Mouse (Mus musculus) mesoderm, embryonic 11.5 days (tissue): ENCODE data around the gene Arrdc4.

ENCODE experiments used
- DNase-seq: peaks from one replicate; pipeline ENCODE4 v3.0.0-alpha.2; 2012; ENCODE audit warnings: low read depth, low spot score

Gene Arrdc4

DNA sequence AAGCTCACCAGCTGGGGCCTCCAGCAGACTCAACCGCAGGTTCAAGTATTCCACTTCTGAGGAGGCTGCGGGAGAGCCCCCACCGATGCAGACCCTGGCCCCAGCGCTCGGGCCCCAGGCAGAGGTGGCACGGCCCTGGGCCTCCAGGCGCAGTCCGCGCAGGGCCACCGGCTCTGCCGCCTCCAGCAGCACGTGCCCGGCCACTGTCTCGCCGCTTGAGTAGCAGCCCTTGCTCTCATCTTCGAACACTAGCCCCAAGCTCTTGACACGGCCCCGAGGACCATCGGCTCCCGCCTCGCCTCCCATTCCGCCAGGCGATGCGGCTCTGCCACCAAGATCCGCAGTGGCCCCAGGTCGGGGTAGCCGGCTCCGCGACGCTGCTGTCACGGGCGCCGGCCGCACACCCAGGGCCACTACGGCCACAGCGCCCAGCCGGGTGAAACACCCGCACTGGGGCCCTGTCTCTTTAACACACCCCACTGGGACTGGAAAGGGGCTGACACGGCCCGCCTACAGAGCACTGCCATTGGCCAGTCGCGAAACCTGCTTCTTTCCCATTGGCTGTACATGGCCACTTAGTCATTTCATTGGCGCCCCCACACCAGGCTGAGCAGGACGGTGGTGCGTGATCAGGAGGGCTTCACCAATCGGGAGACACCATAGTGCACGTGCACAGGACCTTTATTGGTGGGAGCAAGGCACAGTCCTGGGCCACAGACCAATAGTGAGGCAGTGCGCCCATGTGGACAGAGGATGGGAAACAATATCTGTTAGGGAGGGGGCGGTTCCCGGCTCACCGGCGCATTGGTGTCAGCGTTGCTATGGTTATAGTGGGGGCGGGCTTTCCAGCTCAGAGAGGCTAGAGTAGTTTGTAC, at the start of gene Arrdc4:
Gene Arrdc4, minus strand, starts transcription at position 481 of the 875 bp plus-strand sequence.
- peak; percentile 99 for DNase-seq

DNA sequence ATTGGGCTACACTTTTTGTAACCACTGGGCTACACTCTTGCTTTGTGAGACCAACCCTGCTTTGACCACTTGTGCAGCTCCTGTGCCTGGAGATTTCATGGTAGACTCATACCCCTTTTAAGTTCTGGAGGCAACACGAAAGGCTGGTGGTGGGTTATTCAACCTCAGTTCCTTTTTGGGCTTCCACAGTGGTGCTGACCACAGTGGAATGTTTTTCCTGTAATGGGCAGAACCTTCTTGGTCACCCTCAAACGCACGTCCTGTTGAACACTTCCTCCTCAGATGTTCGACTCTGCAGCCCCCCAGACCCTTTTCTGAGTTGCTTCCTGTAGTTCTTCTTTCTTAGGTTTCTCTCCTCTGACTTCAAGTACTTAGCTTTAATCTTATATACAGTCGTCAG, 46.5 kb upstream of the Arrdc4 start:
- DNase-seq: no peak

DNA sequence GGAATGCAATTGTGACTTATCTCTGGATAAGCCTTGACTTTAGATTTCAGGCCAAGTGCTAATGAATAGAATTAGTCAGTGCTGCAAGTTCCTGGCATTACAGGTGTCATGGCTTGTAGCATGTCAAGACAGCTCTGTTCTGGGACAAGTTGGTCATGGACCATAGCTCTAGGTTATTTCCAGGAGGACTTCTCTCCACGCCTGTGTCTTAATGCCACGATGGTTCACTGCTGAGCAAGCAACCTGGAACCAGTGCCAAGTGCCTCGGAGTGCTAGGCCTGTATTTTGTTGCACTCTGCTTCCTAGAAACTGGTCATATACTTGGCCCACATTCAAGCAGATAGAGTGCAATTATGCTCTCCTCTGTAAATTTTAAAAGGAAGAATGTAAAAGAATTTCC, 39.7 kb upstream of the Arrdc4 start:
- no peak for DNase-seq

DNA sequence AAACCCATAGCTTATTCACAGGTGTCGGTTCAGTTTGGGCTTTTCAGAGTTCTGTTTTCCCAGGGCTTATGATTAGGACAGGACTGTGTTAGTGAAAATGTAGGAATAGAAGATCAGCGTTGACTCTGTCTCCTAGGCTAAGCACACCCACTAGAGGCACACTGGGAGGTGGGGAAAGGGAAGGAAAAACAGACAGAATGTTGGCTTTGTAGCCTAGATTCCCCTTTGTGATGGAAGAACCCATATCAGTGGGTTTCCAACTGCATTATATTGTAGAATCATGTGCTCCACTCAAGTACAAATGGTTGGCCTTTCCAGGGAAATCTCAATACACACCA, 22.7 kb upstream of the Arrdc4 start:
- no peak for DNase-seq

DNA sequence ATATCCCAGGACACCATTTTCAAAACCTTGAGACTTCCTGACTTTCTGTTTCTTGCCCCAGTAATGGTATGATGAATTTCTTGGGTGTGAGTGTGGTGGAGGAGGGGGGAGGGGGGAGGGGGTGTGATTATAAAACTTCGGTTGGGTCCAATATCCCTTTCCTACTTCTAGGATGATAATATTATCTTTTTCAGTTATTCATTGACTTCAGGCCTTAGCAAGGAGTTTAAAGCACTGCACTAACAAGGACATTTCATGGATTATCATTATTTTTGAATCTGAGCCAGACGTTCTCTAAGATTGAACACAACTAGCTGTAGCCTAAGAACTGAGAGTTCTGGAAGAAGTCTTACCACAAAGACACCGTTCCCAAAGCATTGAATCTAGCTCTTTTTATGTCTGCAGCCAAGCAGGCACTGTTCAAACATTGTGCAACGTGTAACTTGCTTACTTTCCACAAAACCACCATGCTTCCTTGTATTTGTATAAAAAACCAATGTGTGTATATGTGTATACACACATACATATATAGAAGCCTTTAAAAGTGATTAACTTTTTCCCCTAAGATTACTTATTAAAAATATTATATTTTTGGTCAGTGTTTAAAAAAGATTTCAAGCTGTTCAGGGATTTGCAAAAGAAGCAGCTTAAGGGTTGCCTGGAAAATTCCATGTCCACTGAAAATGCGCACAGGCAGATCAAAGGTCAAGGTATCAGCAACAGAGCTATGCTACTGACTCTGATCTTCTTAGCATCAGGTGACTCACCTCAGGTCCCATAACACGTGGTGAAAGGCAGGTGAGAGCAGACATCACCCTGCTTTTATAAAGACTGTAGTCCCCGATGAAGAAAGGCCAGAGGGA, 22.1 kb upstream of the Arrdc4 start:
- no peak for DNase-seq

DNA sequence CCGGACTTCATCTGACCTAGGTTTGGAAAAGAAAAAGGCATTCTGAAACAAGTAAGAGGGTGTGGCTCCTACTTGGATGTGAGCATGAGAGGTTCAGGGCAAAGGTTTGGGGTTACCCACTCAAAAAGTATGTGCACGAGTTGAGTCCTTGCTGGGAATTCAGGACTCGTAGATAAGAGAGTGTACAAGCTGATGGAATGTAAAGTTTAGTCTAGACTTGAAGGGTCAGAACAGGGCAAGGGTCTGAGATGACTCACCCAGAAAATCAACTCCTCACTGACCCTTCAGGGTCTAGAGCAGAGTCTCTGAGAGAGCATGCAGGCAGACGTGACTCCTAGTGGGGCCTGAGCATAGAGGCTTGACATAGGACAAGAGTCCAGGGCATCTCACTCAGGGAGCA, 16.9 kb upstream of the Arrdc4 start:
- DNase-seq: no peak

DNA sequence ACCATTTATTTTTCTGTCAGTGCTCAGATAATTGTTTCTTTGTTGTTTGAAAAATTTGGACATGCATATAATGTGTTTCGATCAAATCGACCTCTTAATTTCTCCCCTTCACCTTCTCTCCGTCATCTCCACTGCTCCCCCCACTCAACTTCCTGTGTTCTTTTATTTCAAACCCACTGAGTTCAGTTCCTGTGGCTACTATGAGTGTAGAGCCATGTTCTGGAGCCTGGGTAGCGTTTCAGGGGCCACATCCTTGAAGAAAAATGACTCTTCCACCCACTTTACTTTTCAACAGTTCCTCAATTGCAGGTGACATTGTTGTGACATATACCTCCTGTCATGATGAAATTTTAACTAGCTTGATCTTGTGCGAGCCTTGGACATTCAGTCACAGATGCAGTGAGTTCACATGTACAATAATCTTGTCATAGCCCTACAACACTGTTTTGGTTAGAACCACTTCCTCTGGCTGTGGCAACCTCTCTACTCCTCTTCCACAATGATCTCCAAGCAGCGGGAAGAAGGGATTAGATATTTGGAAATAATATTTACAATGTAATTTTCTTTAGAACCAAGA, 10.2 kb upstream of the Arrdc4 start:
- no peak for DNase-seq

DNA sequence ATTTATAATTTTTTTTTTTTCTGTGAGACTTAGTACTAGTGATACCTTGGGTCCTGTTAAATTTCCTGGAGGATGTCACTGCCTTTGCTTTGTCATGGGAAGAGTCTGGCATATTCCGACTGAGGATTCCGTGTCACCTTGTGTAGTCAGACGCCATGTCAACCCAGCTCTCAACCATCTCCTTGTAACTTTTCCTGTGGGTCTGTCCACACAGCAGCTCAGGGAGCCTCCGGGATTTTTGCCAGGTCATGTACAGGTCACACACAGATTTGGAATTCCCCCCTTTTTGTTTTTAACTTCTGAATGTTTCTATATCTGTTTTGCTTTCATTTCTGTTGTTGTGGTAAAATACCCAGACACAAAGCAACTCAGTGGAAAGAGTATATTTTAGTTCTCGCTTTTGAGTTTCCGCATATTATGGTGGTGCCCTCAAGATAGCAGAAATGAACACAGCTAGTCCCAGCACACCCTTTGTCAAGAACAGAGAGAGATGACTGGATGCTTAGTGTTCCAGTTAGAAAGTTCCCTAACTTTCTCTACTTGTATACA, 7.7 kb upstream of the Arrdc4 start:
- no peak for DNase-seq

DNA sequence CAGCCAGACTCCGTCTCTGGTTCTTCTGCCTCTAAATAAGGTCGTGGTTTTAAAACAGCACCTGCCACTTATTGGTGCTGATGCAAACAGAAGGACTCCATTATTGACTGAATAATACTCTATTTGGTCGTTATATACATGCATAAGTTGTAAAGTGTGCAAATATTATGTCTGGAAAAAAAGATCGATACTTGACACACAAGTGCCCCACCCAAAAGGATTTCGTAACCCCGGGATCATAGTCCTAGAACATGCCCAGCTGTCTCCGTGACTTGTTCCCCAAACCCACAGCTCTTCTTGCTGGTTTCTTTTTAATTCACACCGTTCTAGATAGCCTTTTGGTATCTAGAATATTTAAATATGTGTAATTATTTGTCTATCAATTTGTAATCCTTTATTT, 878 bp upstream of the Arrdc4 start:
- no peak for DNase-seq

DNA sequence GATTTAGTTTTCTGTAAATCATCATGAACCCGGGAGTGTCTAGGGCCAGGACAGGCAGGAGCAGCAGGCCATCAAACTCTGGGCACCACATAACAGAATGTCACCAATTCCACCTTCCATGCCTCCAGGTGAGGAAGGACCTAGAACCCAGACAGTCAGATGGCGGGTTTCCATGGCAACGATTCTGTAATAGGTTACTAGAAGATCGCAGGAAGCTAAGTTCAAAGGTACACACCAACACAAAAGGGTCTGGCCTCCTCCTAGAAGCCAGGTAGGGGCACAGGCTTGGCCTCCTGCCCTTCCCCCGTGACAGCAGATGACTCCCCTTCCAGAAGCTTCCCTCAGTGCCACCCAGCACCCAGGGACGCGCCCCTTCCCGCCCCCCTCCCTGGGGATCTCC, 680 bp downstream of the Arrdc4 start:
- DNase-seq: peak; percentile 33

DNA sequence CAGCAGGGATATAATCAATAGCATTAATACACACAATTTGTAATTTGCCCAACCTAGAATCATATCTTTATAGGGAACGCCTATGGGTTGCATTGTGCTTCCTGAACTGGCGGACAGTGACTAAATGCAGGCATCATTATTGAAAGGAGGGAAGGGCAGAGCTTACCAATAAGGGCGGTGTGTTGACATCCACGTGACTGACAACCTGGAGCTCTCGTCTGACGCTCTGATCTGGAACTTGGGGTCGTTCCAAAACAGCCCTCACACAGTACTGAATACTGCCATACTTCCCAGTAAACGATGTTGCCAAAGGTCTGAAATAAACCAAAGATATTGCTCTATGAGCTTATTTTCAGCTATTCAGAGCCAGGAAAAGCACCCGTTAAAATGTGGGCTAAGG, 4.4 kb downstream of the Arrdc4 start:
- no peak for DNase-seq

DNA sequence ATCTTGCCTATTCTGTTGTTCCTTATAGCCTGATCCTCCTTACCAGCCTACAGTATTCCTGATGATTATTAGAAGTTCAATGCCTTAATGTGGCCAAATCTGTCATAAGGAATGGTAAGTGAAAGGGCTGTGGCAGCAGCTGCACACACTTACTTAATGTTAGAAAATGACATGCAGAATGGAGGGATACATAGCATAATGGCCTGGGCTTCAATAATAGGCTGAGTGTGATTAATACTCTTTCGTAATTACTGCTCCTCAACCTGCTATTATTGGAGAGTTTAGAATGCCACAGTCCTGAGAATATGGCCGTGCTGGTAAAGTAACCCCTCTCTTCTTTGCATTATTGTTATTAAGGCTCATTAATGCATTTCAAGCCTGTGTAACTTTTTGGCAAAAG, 4.8 kb downstream of the Arrdc4 start:
- no peak for DNase-seq

DNA sequence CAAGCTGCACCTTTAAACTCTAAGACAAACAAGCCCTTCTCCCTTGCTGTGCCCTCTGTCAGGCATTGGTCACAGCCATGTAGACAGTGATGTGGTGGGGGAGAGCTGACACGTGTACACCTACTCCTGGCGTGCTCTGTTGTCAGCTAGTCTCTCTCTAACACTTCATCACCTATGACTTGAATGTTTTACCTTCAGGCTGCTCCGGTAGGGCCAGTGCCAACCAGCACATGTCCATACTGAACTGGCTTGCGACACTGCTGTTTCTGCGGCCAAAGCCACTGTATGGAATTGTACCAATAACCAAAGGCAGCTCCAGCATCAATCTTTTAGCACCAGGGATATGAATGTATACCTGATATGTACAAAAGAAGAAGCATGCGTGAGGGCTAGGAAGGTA, 8.3 kb downstream of the Arrdc4 start:
- DNase-seq: no peak

DNA sequence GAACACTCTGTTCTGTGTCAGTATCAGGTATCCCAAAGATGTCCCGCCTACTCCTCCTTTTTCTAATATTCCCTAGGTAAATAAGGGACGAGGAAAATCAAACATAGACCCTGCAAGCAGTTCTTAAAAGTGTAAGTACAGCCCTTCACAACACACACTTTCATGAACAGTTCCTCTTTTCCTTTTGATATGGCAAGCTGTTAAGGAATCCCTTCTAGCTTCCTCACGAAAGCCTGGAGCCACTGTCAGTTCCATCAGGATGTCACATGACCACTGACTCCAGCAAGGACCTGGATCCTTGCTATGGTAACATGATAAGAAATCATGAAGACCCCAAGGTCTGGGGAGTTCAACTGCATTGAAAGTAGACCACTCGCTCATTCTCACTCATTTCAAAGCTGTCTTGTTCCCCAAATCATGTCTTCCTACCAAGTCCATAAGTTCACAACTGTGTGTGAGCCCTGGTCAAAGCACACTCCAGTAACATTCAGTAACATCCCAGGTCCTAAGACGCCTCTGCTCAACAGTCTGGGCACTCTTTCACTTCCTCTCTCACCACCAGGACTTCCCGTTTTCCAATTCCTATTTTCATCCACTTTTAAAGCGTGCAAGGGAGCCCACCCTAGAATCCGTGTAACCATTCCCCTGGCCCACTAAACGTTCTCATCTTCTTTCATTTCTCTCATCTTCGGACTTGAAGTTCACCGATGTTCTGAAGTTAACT, 10.2 kb downstream of the Arrdc4 start:
- no peak for DNase-seq

DNA sequence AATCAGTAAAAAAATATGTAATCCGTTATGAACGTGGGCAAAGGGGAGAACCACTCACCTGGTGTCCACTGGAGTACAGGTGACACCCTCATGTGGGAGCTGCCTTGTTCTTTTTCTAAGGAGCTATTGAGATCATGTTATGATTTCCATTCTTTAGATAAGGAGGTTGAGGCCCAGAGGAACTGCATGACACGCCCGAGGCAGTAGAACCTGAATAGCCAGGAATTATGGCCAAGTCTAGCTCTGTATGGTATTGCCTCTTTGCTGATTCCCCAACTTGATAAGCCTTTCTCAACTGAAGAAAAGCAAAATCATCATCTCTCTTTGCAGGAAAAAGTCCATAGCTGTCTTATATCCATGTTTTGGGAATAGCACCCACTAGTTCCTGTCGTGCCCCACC, 22.7 kb downstream of the Arrdc4 start:
- no peak for DNase-seq

DNA sequence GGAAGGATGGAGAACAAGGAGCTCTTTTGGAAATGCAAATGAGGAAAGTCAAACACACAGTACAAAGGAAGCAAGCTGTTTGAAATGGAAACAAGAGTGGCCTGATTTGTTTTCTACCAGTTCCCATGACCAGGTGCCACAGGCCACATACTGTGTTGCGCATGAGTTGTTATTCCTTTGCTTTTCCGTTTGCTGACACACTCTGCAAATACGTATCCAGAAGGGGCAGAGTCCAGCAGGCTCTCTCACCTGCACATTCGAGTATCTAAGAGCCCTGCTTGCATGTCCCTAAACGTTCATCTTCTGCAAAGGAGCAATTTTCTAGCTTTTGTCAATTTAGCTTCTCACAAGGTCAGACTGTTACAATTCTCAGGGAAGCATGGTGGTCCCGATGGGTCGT, 24.3 kb downstream of the Arrdc4 start:
- DNase-seq: no peak

DNA sequence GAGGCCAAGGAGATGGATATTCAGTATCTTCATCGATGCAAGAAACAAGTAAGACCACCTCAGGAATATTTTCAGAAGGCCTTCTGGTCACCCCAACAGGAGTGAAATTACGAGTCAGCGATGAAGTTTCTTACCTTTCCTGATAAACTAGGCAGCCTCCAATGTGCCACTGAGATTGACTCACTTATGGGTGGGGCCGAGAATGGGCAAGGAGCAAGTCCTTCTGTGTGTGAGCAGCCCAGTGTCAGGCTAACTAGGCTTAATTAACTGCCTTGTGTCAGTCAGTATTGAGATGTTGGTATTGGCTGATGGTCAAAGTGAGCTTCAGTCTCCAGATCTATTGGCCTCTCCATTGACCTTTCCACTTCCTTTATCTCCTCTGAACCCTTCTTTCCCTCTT, 27.5 kb downstream of the Arrdc4 start:
- DNase-seq: no peak

DNA sequence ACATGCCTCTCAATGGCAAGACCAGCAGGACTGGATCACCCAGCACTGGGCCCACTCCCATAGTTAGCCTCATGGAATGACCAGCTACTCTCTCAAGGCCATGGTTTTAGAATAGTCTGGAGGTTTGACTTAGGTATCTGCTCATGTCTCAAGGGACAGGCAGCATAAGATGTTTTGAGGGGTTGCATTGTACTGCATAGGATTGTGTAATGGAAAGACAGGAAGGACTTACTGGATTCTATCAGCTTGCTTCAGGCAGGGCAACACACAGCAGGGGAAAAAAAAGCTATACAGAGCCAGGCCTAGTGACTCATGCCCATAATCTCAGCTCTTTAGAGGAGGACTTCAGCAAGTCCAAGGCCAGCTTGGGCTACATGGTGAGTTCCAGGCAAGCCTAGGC, 31.1 kb downstream of the Arrdc4 start:
- no peak for DNase-seq

DNA sequence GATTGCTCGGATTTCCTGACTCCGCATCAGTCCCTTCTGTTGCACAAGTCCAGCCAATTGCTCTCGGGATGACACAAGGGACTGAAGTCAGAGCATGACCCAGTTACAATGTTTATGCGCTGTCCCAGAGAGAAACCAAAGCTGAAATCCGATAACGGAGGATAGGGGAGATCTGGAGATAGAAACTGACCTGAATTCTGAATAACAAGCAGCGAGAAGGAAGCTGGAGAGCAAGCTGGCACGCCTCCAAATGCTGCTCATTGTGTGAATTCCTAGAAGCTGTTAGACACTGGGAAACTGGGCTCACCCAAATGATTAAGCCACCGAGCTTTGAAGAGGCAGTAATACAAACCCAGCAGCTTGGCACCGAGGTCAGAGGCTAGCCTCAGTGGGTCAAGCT, 31.5 kb downstream of the Arrdc4 start:
- no peak for DNase-seq

DNA sequence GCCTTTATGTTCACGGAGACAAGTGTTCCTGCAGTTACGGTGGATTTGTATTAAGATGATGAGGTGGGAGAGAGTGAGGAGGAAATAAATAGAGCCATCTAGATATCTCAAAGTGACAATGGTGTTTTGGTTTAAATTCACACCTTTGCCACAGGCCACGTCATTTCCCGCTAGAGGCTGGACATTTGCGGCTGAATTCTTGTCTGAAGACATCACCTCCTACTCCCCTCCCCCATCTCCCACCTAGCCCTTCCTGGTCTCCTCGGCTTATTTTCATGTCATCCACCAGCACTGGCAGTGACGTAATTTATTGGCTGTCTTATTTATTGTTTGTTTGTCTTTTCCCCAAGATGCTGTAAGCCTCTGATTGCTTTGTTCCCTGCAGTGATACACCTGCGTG, 32.1 kb downstream of the Arrdc4 start:
- DNase-seq: no peak

DNA sequence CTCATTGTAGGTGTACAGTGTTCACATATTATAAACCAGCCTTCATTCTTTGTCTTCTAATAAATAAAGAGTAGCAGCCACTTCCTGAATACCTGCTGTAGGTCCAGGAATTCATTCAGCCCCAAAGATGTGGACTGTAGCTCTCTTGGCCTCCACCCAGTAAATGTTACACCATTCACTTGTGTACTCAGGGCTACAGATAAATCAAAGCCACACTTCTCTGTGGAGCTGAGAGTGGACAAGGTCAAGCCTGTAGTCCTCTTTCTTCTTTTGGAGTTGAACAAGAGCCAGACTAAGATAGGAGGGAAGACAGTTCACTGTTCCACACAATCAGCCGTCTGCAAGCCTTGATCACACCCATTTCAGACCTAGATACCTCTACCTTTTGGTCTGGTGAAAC, 36.1 kb downstream of the Arrdc4 start:
- no peak for DNase-seq

DNA sequence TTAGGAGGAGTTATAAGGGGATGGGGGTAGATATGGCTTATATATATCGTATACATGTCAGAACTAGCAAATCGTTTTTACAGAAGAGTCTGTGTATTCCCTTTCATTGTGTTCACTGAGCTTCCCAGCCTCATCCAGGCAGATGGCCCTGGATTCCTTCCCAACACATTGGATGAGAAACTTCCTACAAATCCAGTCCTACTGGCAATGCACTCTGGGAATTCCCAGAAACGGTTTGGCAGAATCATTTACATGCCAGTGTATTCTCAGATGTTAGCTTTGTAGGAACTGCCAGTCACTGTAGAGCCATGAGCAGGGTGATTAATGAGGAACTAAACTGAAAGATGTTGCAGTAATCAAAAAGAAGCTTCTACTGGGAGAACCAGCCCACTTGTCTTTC, 36.6 kb downstream of the Arrdc4 start:
- DNase-seq: no peak
